Mouse (Mus musculus) G1E (cell line): ENCODE measurements around the gene Cnn1.

Experiments used
- CTCF ChIP-seq: IDR thresholded peaks from 2 replicates; pipeline ENCODE4 v1.5.1; 2012; ENCODE audit warnings: low read depth, low read length, inconsistent platforms, mixed read lengths
- GATA1 ChIP-seq: IDR thresholded peaks from 2 replicates; pipeline ENCODE4 v1.6.1; 2012; ENCODE audit warnings: borderline replicate concordance, low read length, inconsistent platforms, mixed read lengths
- POLR2AphosphoS5 ChIP-seq: IDR thresholded peaks from 2 replicates; pipeline ENCODE4 v1.6.1; 2012; ENCODE audit warnings: low read depth, low read length, inconsistent platforms; ENCODE audit not compliant: insufficient replicate concordance
- TAL1 ChIP-seq: conservative IDR thresholded peaks from 2 replicates; pipeline ENCODE4 v1.6.1; 2012; ENCODE audit warnings: low read depth, low read length, inconsistent platforms, mixed read lengths

DNA sequence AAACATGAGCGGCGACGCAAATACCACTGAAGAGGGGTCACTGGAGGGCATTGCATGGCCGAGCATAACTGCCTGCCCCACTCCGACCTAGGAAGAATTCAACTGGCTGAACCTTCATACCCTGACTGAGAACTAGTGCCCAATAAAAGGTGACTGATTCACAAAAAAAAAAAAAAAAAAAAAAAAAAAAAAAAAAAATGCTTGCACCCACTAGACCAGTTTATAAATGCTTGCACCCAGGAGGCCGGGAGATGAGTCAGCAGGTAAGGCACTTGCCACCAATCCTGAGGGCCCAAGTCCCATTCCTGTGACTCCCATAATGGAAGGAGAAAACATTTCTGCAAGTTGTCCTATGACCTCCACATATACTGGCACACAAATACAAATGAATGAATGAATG, 6.3 kb upstream of the Cnn1 start:
- TF ChIP-seq CTCF, result no peak
- no peak for TF ChIP-seq TAL1
- no peak for TF ChIP-seq GATA1
- no peak for TF ChIP-seq POLR2AphosphoS5
